Mouse (Mus musculus) liver, embryonic 16.5 days (tissue): ENCODE measurements at regions not wholly inside any gene's neighbourhood (a gene's known extent, or its start where the extent isn't known, plus 50 kb on each side); places are given as distances from the start of the nearest gene placed in this dataset.

Source experiments
- ATAC-seq: fragments of 200-750 bp; cut with Nextera tagmentation; 2 replicates; pipeline ENCODE4 v1.8.0; 2017; ENCODE audit warnings: low read depth, mild to moderate bottlenecking, moderate number of reproducible peaks, moderate library complexity
- H3K27ac ChIP-seq: fragments of 300-500 bp; sonication (generic); 2 replicates; pipeline ENCODE4 v1.5.1; 2014; ENCODE audit warnings: mild to moderate bottlenecking, low read length
- H3K27me3 ChIP-seq: fragments of 300-500 bp; sonication (generic); 2 replicates; pipeline ENCODE4 v1.6.1; 2014; ENCODE audit warnings: low read depth, low read length, mixed read lengths; ENCODE audit not compliant: control insufficient read depth, insufficient read depth
- H3K36me3 ChIP-seq: fragments of 300-500 bp; sonication (generic); 2 replicates; pipeline ENCODE4 v1.6.1; 2014; ENCODE audit warnings: mild to moderate bottlenecking; ENCODE audit not compliant: control insufficient read depth, insufficient read depth
- H3K4me1 ChIP-seq: fragments of 300-500 bp; sonication (generic); 2 replicates; pipeline ENCODE4 v1.6.1; 2014; ENCODE audit warnings: low read depth, low read length, mixed read lengths; ENCODE audit not compliant: control insufficient read depth
- H3K4me2 ChIP-seq: fragments of 300-500 bp; sonication (generic); 2 replicates; pipeline ENCODE4 v1.6.1; 2014; ENCODE audit warnings: low read depth, low read length, mixed read lengths
- H3K4me3 ChIP-seq: fragments of 300-500 bp; sonication (generic); 2 replicates; pipeline ENCODE4 v1.5.1; 2014; ENCODE audit warnings: low read depth, mild to moderate bottlenecking, low read length
- H3K9ac ChIP-seq: fragments of 300-500 bp; sonication (generic); 2 replicates; pipeline ENCODE4 v1.6.1; 2014; ENCODE audit warnings: low read depth, low read length
- H3K9me3 ChIP-seq: fragments of 300-500 bp; sonication (generic); replicated peaks from 2 replicates; pipeline ENCODE4 v1.6.1; 2016; ENCODE audit warnings: low read length; ENCODE audit not compliant: control insufficient read depth
- WGBS: fragments of 180-500 bp; shearing (Covaris S2); extraction: QIAGEN DNeasy Blood & Tissue Kit; methylation state at CpG from one replicate; pipeline ENCODE4 v1.1.7; 2014; ENCODE audit not compliant: insufficient replicate concordance; 5-methylcytosine and 5-hydroxymethylcytosine counted together

- ATAC-seq, result no peak
- Histone ChIP-seq H3K9me3 (no peaks in the 10 kb centered on the region), H3K9ac (no peak overlapping the region), H3K27ac (no peak overlapping the region), H3K4me2 (no peak overlapping the region), H3K4me1 (no peaks in the 10 kb centered on the region), H3K27me3 (no peaks in the 10 kb centered on the region), H3K36me3 (no peaks in the 10 kb centered on the region), H3K4me3 (no peak overlapping the region)
Measured at GRCm38 (mm10) chr9:57325962-57326361, 63.5 kb upstream of the 1700017B05Rik start.

GRCm38 (mm10) chr9:57319009-57319408 is 56.6 kb upstream of the 1700017B05Rik start:
- Histone ChIP-seq H3K4me3 (no peak overlapping the region), H3K9ac (no peak overlapping the region), H3K4me1 (no peaks in the 10 kb centered on the region), H3K27ac (no peak overlapping the region), H3K27me3 (no peaks in the 10 kb centered on the region), H3K9me3 (no peaks in the 10 kb centered on the region), H3K36me3 (no peaks in the 10 kb centered on the region), H3K4me2 (no peak overlapping the region)
- no peak; the same call in 1 of the 2 replicates for ATAC-seq
- 73% methylated on average over 2 of the region's 2 CpGs for WGBS

- no peak for ATAC-seq
- H3K4me2 ChIP-seq, result no peak overlapping the region
- no peak overlapping the region for H3K9ac ChIP-seq
- no peaks in the 10 kb centered on the region for H3K4me1 ChIP-seq
- H3K9me3 ChIP-seq, result no peaks in the 10 kb centered on the region
- no peaks in the 10 kb centered on the region for H3K36me3 ChIP-seq
- 29% methylated on average over 13 of the region's 13 CpGs for WGBS
- no peak overlapping the region for H3K27ac ChIP-seq
- no peak overlapping the region for H3K4me3 ChIP-seq
- H3K27me3 ChIP-seq, result no peaks in the 10 kb centered on the region
Measured at GRCm38 (mm10) chr9:57317531-57318201, 55.3 kb upstream of the 1700017B05Rik start.

GRCm38 (mm10) chr9:57315032-57315660 is 52.7 kb upstream of the 1700017B05Rik start:
- no peaks in the 10 kb centered on the region for H3K27me3 ChIP-seq
- 67% methylated on average over 7 of the region's 7 CpGs for WGBS
- H3K36me3 ChIP-seq, result no peaks in the 10 kb centered on the region
- H3K4me2 ChIP-seq, result no peak overlapping the region
- no peak overlapping the region for H3K9ac ChIP-seq
- H3K27ac ChIP-seq, result no peak overlapping the region
- no peak overlapping the region for H3K4me3 ChIP-seq
- no peak for ATAC-seq
- H3K4me1 ChIP-seq, result no peaks in the 10 kb centered on the region
- H3K9me3 ChIP-seq, result no peaks in the 10 kb centered on the region

- no peak overlapping the region for H3K4me2 ChIP-seq
- no peak overlapping the region for H3K27ac ChIP-seq
- H3K9me3 ChIP-seq, result no peaks in the 10 kb centered on the region
- 66% methylated on average over 5 of the region's 5 CpGs for WGBS
- H3K4me3 ChIP-seq, result no peak overlapping the region
- H3K9ac ChIP-seq, result no peak overlapping the region
- no peaks in the 10 kb centered on the region for H3K4me1 ChIP-seq
- ATAC-seq, result 0 out of 2 replicates have a peak, but pooled peaks have one; percentile 37
- H3K36me3 ChIP-seq, result no peaks in the 10 kb centered on the region
- H3K27me3 ChIP-seq, result no peaks in the 10 kb centered on the region
Measured at GRCm38 (mm10) chr9:57313876-57314275, 51.5 kb upstream of the 1700017B05Rik start.

GRCm38 (mm10) chr9:57312521-57312920 is 50.1 kb upstream of the 1700017B05Rik start:
- Histone ChIP-seq H3K27me3 (no peaks in the 10 kb centered on the region), H3K27ac (no peak overlapping the region), H3K4me3 (no peak overlapping the region), H3K9ac (no peak overlapping the region), H3K4me2 (no peak overlapping the region), H3K36me3 (no peaks in the 10 kb centered on the region), H3K4me1 (peaks cover 2% of the 10 kb centered on the region), H3K9me3 (no peaks in the 10 kb centered on the region)
- WGBS, result 78% methylated on average over 3 of the region's 3 CpGs
- ATAC-seq, result no peak
